Mouse (Mus musculus) hindbrain, embryonic 13.5 days (tissue): ENCODE measurements around the gene Itgb8. TPM values are rescaled to one million over a fixed set of nuclear protein-coding genes. Genes with fewer than 3 reads are reported as not detected.
A peak's percentile ranks its signal among the peaks of the same experiment; 100 is the strongest.

Experiments used
- ATAC-seq: fragments of 200-750 bp; cut with Nextera tagmentation; 2 replicates; pipeline ENCODE4 v1.8.0; 2017; ENCODE audit warnings: moderate TSS enrichment; ENCODE audit not compliant: low FRiP score
- H3K27ac ChIP-seq: fragments of 300-500 bp; sonication (generic); 2 replicates; pipeline ENCODE4 v1.5.1; 2015; ENCODE audit warnings: inconsistent platforms, mild to moderate bottlenecking, moderate library complexity
- H3K27me3 ChIP-seq: fragments of 300-500 bp; sonication (generic); 2 replicates; pipeline ENCODE4 v1.6.1; 2015; ENCODE audit warnings: mild to moderate bottlenecking, inconsistent platforms
- H3K36me3 ChIP-seq: fragments of 300-500 bp; sonication (generic); 2 replicates; pipeline ENCODE4 v1.6.1; 2015; ENCODE audit warnings: mild to moderate bottlenecking, inconsistent platforms
- H3K4me1 ChIP-seq: fragments of 300-500 bp; sonication (generic); replicated peaks from 2 replicates; pipeline ENCODE4 v1.6.1; 2015; ENCODE audit warnings: inconsistent platforms
- H3K4me2 ChIP-seq: fragments of 300-500 bp; sonication (generic); 2 replicates; pipeline ENCODE4 v1.6.1; 2015; ENCODE audit warnings: inconsistent platforms, mild to moderate bottlenecking, moderate library complexity
- H3K4me3 ChIP-seq: fragments of 300-500 bp; sonication (generic); 2 replicates; pipeline ENCODE4 v1.5.1; 2015; ENCODE audit warnings: mild to moderate bottlenecking, inconsistent platforms
- H3K9ac ChIP-seq: fragments of 300-500 bp; sonication (generic); 2 replicates; pipeline ENCODE4 v1.6.1; 2015; ENCODE audit warnings: mild to moderate bottlenecking, inconsistent platforms
- H3K9me3 ChIP-seq: fragments of 300-500 bp; sonication (generic); 2 replicates; pipeline ENCODE4 v1.6.1; 2016; ENCODE audit warnings: inconsistent platforms
- WGBS: fragments of 180-500 bp; shearing (Covaris S2); methylation state at CpG from one replicate; pipeline ENCODE4 v1.1.7; 2015; 5-methylcytosine and 5-hydroxymethylcytosine counted together
- polyA plus RNA-seq: library from polyadenylated mRNA; unstranded; fragments of >200 nt; fragmentation: Nextera tagmentation; extraction: Ambion mirVana; gene quantifications from 2 replicates; pipeline ENCODE4 v1.2.1, GENCODE M21; 2015

Itgb8 gene
- polyA plus RNA-seq, 1 experiment from 2014 or later: 11.9 TPM

- Histone ChIP-seq H3K4me1 (0 out of 2 replicates have a peak, but pooled peaks cover 2% of the 10 kb centered on the region), H3K4me2 (no peak overlapping the region), H3K27ac (0 out of 2 replicates have a peak overlapping the region, but pooled peaks have one; percentile 8), H3K4me3 (no peak overlapping the region), H3K9ac (no peak overlapping the region), H3K27me3 (no peaks in the 10 kb centered on the region), H3K9me3 (no peaks in the 10 kb centered on the region), H3K36me3 (peaks cover 17% of the 10 kb centered on the region)
- peak; percentile 82 for ATAC-seq
- 66% methylated on average over 1 of the region's 1 CpGs for WGBS
These were observed 74.4 kb downstream of the Itgb8 start for GRCm38 (mm10) chr12:119164176-119164575.

- H3K36me3 ChIP-seq: peaks cover 8% of the 10 kb centered on the region
- no peak overlapping the region for H3K9ac ChIP-seq
- H3K27ac ChIP-seq: no peak overlapping the region
- H3K4me3 ChIP-seq: no peak overlapping the region
- H3K4me1 ChIP-seq: no peaks in the 10 kb centered on the region
- no peak overlapping the region for H3K4me2 ChIP-seq
- H3K9me3 ChIP-seq: no peaks in the 10 kb centered on the region
- no peaks in the 10 kb centered on the region for H3K27me3 ChIP-seq
- no peak for ATAC-seq
These were observed 77.8 kb downstream of the Itgb8 start for GRCm38 (mm10) chr12:119160786-119161185.

GRCm38 (mm10) chr12:119159254-119159933 is 79.2 kb downstream of the Itgb8 start:
- 41% methylated on average over 4 of the region's 4 CpGs for WGBS
- no peak for ATAC-seq
- no peak overlapping the region for H3K9ac ChIP-seq
- H3K4me1 ChIP-seq: no peaks in the 10 kb centered on the region
- peaks cover 8% of the 10 kb centered on the region for H3K36me3 ChIP-seq
- no peak overlapping the region for H3K4me3 ChIP-seq
- no peaks in the 10 kb centered on the region for H3K9me3 ChIP-seq
- H3K27ac ChIP-seq: no peak overlapping the region
- H3K27me3 ChIP-seq: no peaks in the 10 kb centered on the region
- H3K4me2 ChIP-seq: no peak overlapping the region

- Histone ChIP-seq H3K4me1 (no peaks in the 10 kb centered on the region), H3K9me3 (no peaks in the 10 kb centered on the region), H3K36me3 (peaks cover 4% of the 10 kb centered on the region), H3K4me3 (no peak overlapping the region), H3K27me3 (no peaks in the 10 kb centered on the region), H3K9ac (no peak overlapping the region), H3K27ac (no peak overlapping the region), H3K4me2 (no peak overlapping the region)
- no peak for ATAC-seq
- WGBS: 94% methylated on average over 2 of the region's 2 CpGs
These were observed 80.9 kb downstream of the Itgb8 start for GRCm38 (mm10) chr12:119157686-119158085.

- no peaks in the 10 kb centered on the region for H3K4me1 ChIP-seq
- H3K9me3 ChIP-seq: no peaks in the 10 kb centered on the region
- 91% methylated on average over 3 of the region's 3 CpGs for WGBS
- no peak overlapping the region for H3K4me3 ChIP-seq
- H3K9ac ChIP-seq: no peak overlapping the region
- H3K36me3 ChIP-seq: no peaks in the 10 kb centered on the region
- ATAC-seq: no peak
- H3K27me3 ChIP-seq: no peaks in the 10 kb centered on the region
- no peak overlapping the region for H3K27ac ChIP-seq
- H3K4me2 ChIP-seq: no peak overlapping the region
These were observed 81.5 kb downstream of the Itgb8 start for GRCm38 (mm10) chr12:119157068-119157467.

- no peak for ATAC-seq
- WGBS: 73% methylated on average over 4 of the region's 4 CpGs
- H3K4me3 ChIP-seq: no peak overlapping the region
These were observed 83.0 kb downstream of the Itgb8 start for GRCm38 (mm10) chr12:119155566-119155965.

GRCm38 (mm10) chr12:119150956-119151355 is 87.6 kb downstream of the Itgb8 start:
- no peak overlapping the region for H3K4me3 ChIP-seq
- no peak for ATAC-seq
- no peaks in the 10 kb centered on the region for H3K9me3 ChIP-seq
- no peak overlapping the region for H3K4me2 ChIP-seq
- H3K9ac ChIP-seq: no peak overlapping the region
- H3K27ac ChIP-seq: no peak overlapping the region
- WGBS: 94% methylated on average over 2 of the region's 2 CpGs
- H3K27me3 ChIP-seq: no peaks in the 10 kb centered on the region
- H3K36me3 ChIP-seq: no peaks in the 10 kb centered on the region
- no peaks in the 10 kb centered on the region for H3K4me1 ChIP-seq

More at GRCm38 (mm10) chr12:119155566-119155965, 83.0 kb downstream of the Itgb8 start:
- Histone ChIP-seq H3K27me3 (no peaks in the 10 kb centered on the region), H3K4me2 (no peak overlapping the region), H3K36me3 (no peaks in the 10 kb centered on the region), H3K9me3 (no peaks in the 10 kb centered on the region), H3K9ac (no peak overlapping the region), H3K4me1 (no peaks in the 10 kb centered on the region), H3K27ac (no peak overlapping the region)

- Histone ChIP-seq H3K9ac (no peak overlapping the region), H3K4me2 (no peak overlapping the region), H3K27ac (no peak overlapping the region), H3K27me3 (no peaks in the 10 kb centered on the region), H3K9me3 (no peaks in the 10 kb centered on the region), H3K4me3 (no peak overlapping the region), H3K36me3 (no peaks in the 10 kb centered on the region), H3K4me1 (no peaks in the 10 kb centered on the region)
- 94% methylated on average over 3 of the region's 3 CpGs for WGBS
- ATAC-seq: no peak
These were observed 90.8 kb downstream of the Itgb8 start for GRCm38 (mm10) chr12:119147753-119148152.

- no peak for ATAC-seq
- no peak overlapping the region for H3K27ac ChIP-seq
- 97% methylated on average over 1 of the region's 1 CpGs for WGBS
- H3K4me2 ChIP-seq: no peak overlapping the region
- H3K9ac ChIP-seq: no peak overlapping the region
- no peak overlapping the region for H3K4me3 ChIP-seq
- no peaks in the 10 kb centered on the region for H3K4me1 ChIP-seq
- H3K27me3 ChIP-seq: no peaks in the 10 kb centered on the region
- H3K36me3 ChIP-seq: no peaks in the 10 kb centered on the region
- H3K9me3 ChIP-seq: no peaks in the 10 kb centered on the region
These were observed 92.6 kb downstream of the Itgb8 start for GRCm38 (mm10) chr12:119146031-119146430.

- 81% methylated on average over 1 of the region's 1 CpGs for WGBS
- Histone ChIP-seq H3K4me2 (no peak overlapping the region), H3K27ac (no peak overlapping the region), H3K36me3 (no peaks in the 10 kb centered on the region), H3K4me3 (no peak overlapping the region), H3K9ac (no peak overlapping the region), H3K27me3 (no peaks in the 10 kb centered on the region), H3K9me3 (no peaks in the 10 kb centered on the region), H3K4me1 (no peaks in the 10 kb centered on the region)
- no peak for ATAC-seq
These were observed 100.7 kb downstream of the Itgb8 start for GRCm38 (mm10) chr12:119137946-119138345.

- no peak overlapping the region for H3K4me3 ChIP-seq
- H3K27ac ChIP-seq: no peak overlapping the region
- H3K27me3 ChIP-seq: no peaks in the 10 kb centered on the region
- no peak overlapping the region for H3K4me2 ChIP-seq
- no peaks in the 10 kb centered on the region for H3K9me3 ChIP-seq
- no peaks in the 10 kb centered on the region for H3K4me1 ChIP-seq
- H3K9ac ChIP-seq: no peak overlapping the region
- H3K36me3 ChIP-seq: no peaks in the 10 kb centered on the region
- no peak for ATAC-seq
- WGBS: 69% methylated on average over 6 of the region's 6 CpGs
These were observed 125.0 kb downstream of the Itgb8 start for GRCm38 (mm10) chr12:119113522-119114135.

- Histone ChIP-seq H3K27ac (no peak overlapping the region), H3K27me3 (no peaks in the 10 kb centered on the region), H3K36me3 (no peaks in the 10 kb centered on the region), H3K4me1 (no peaks in the 10 kb centered on the region), H3K4me2 (no peak overlapping the region), H3K9me3 (no peaks in the 10 kb centered on the region), H3K9ac (no peak overlapping the region), H3K4me3 (no peak overlapping the region)
- no peak for ATAC-seq
- 58% methylated on average over 2 of the region's 2 CpGs for WGBS
These were observed 128.5 kb downstream of the Itgb8 start for GRCm38 (mm10) chr12:119110091-119110490.
